Mouse (Mus musculus) heart, postnatal 14 days (tissue): ENCODE measurements around the gene Arhgap9. TPM values are rescaled to one million over a fixed set of nuclear protein-coding genes. Genes with fewer than 3 reads are reported as not detected.

Source experiments
- DNase-seq, 2 experiments: peaks; one replicate each; pipeline ENCODE4 v3.0.0; 2021 to 2022
- intact Hi-C: fragments of 180-260 bp; cut with DNase I; formaldehyde crosslinking; loops from one replicate; pipeline ENCODE4 v1.15.1; 2025
- long read RNA-seq, 2 experiments: library from polyadenylated mRNA; stranded (forward); transcript quantifications; one replicate each; pipeline ENCODE4 v2.0.0; 2021
- total RNA-seq, 2 experiments: library from RNA; stranded (reverse); gene quantifications; 2 replicates each; pipeline ENCODE4 v1.2.3; 2021

The Arhgap9 gene
- total RNA-seq = 1 to 10 TPM; 3.1 to 4.5 TPM
- long read RNA-seq, experiment 1, partial matches to known transcripts = 3 of 9 reads
- long read RNA-seq, experiment 1, other reads (novel, unspliced or antisense) = 3 of 9 reads
- long read RNA-seq, experiment 2, partial matches to known transcripts = 2 of 6 reads
- long read RNA-seq, experiment 2, other reads (novel, unspliced or antisense) = 1 of 6 reads

- intact Hi-C loops = no loop called here
- no peak for DNase-seq
Measured at GRCm38 (mm10) chr10:127321621-127322020, at the start of gene Arhgap9. Arhgap9 (plus strand) TSS chr10:127321964.

DNA sequence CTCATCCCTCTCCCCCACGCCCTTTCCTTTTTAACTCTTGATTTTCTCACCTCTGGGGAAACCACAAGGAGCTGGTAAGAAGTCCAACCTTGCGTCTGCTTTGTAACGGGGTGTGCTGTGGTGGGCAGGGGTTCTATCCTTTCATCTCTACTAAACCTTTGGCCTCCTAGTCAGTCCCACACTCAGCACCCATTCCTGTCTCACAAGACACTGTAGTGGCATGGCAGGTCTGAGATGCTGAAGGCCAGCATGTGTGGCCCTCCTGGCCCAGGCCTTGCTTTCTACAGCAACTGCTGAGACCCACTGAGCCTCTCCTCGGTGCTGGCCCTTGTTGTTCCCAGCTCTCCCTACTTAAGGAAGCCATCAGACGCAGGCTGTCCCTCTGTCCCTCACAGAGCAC, 49.4 kb upstream of the Arhgap9 start:
- DNase-seq = no peak
- intact Hi-C loops = loop anchor here (2.0 kb wide), 1 partner anchor 14 kb away; no protein-coding TSS in a partner anchor

DNA sequence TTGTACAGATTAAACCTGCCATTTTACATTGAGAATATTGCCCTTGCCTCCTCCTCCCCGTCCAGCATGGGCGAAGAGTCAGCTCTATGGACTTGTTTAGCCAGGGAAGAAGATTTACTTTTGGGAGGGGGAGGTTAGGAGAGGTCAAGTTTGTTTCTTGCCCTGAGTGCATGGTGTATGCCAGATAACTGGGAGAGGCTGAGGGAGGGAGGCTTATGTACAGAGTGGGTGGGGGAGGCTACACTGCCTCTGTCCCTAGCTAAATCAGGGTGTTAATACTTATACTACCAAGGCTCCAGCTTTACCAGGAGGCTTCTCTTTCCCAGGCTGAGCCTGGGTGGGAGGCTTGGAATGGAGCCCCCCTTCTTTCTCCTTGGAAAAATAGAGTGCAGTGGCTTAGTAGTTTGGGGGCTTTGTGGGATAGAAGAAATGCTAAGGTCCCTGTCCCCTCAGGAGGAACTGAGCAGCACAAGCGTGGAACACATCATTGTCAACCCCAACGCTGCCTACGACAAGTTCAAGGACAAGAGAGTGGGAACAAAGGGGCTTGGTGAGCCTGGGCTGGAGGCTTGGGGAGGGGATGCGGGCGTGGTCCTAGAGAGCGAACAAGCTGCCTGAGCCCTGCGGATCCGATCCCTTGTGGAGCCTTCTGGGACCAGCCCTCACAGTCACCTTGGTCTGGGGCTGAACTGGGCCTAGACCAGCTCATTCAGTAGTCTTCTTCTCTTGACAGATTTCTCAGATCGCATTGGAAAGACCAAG, 47.3 kb upstream of the Arhgap9 start:
- intact Hi-C loops = no loop called here
- DNase-seq = no peak

DNA sequence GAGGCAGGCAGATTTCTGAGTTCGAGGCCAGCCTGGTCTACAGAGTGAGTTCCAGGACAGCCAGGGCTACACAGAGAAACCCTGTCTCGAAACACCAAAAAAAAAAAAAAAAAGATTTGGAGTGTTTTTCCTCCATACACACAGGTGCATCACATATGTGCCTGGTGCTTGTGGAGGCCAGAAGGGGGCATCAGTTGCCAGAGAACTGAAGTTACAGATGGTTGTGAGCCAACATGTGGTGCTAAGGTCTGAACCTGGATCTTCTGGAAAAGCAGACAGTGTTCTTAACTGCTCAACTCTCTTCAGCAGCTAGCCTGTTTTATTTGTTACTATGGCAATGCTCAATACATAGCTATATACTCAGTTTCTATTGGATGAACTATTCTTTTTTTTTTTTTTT, 42.0 kb upstream of the Arhgap9 start:
- no peak for DNase-seq
- intact Hi-C loops = no loop called here

- DNase-seq = no peak
- intact Hi-C loops = no loop called here
Measured at GRCm38 (mm10) chr10:127281316-127281715, 40.4 kb upstream of the Arhgap9 start.

GRCm38 (mm10) chr10:127282620-127283215, 39.0 kb upstream of the Arhgap9 start:
- intact Hi-C loops = no loop called here
- no peak for DNase-seq

- intact Hi-C loops = no loop called here
- DNase-seq = no peak
Measured at GRCm38 (mm10) chr10:127284105-127284622, 37.6 kb upstream of the Arhgap9 start.

GRCm38 (mm10) chr10:127284724-127285500, 36.9 kb upstream of the Arhgap9 start:
- no peak for DNase-seq
- intact Hi-C loops = no loop called here

GRCm38 (mm10) chr10:127285644-127286043, 36.1 kb upstream of the Arhgap9 start:
- DNase-seq = no peak
- intact Hi-C loops = loop anchor here (2.0 kb wide), 1 partner anchor 13 kb away; no protein-coding TSS in a partner anchor

DNA sequence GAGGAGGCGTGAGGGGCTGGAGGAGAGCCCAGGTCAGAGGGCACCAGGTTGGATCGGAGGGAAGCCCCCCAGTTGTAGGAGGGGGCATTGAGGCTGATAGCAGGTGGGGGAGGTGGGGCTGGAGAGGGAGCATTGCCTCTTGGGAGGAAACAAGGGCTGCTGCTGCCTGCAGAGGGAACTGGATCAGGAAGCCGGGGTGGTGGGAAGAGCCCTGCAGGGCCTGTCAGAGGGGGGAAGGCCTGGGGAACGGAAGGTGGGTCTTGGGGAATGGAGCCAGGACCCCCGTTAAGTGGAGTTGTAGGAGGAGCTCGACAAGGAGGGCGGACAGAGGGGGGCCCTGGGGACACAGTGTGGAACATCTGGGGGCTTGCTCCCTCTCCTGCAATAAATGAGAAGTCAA, 35.6 kb upstream of the Arhgap9 start:
- intact Hi-C loops = loop anchor here (2.0 kb wide), 1 partner anchor 13 kb away; no protein-coding TSS in a partner anchor
- DNase-seq = no peak

- DNase-seq = no peak
- intact Hi-C loops = loop anchor here (2.0 kb wide), 1 partner anchor 14 kb away; no protein-coding TSS in a partner anchor
Measured at GRCm38 (mm10) chr10:127286730-127287129, 35.0 kb upstream of the Arhgap9 start.

- no peak for DNase-seq
- intact Hi-C loops = loop anchor here (2.0 kb wide), 1 partner anchor 15 kb away; no protein-coding TSS in a partner anchor
Measured at GRCm38 (mm10) chr10:127287271-127287935, 34.4 kb upstream of the Arhgap9 start.

DNA sequence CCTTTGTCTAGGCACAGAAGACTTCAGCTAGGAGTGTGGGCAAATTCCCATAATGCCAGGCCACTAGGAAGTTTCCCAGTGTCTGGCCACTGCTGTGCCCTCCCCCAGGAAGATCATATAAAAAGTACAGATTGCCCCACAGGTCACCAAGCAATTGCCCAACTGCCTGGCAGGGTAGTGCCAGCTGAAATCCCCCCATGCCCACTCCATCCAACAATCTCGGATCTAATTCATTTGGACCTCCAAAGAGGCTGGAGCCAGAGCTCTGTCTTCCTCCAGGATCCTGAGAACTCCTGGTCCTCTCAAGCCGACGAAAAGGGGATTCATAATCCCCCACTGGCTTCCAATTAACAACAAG, 33.8 kb upstream of the Arhgap9 start:
- no peak for DNase-seq
- intact Hi-C loops = loop anchor here (2.0 kb wide), 1 partner anchor 15 kb away; no protein-coding TSS in a partner anchor

GRCm38 (mm10) chr10:127288328-127288799, 33.4 kb upstream of the Arhgap9 start:
- intact Hi-C loops = no loop called here
- peak in 1 of 2 experiments; percentile 60 for DNase-seq

GRCm38 (mm10) chr10:127288800-127289572, 32.8 kb upstream of the Arhgap9 start, which contains the start of gene Mbd6:
Mbd6 (minus strand) TSS chr10:127289018.
- intact Hi-C loops = no loop called here
- DNase-seq = peak; percentile 93

GRCm38 (mm10) chr10:127289573-127290191, 32.1 kb upstream of the Arhgap9 start:
- peak; percentile 67 to 71 for DNase-seq
- intact Hi-C loops = no loop called here

DNA sequence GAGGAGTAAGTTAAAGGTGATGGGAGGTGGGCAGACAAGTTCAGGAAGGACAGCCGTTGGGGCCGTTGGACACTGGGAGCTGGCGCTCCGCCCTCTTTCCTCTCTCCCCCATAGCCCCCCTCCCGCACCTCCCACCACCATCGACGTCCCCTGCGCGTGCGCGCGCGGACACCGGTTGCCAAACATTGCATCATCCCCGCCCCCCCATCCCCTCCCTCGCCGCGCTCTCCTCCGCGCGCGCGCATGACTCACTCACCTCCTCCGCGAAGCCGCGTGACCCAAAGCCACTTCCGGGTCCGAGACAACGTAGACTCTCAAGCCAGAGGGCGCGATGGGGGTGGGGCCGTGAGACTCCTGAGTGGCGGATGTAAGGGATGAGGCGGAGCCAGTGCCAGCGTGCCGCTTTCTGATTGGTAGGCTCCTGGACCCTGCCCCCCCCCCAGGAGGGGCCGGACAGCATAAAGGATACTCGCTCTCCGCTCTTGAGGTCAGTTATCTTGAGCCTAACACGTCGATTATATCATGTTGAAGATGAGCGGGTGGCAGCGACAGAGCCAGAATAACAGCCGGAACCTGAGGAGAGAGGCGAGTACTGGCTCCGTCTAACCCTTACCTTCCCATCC, 31.3 kb upstream of the Arhgap9 start:
- peak; percentile 99 to 100 for DNase-seq
- intact Hi-C loops = no loop called here
